Mouse (Mus musculus) adrenal gland (tissue): ENCODE data around the gene Anapc15.

Experiments
- intact Hi-C: fragments of 180-260 bp; cut with DNase I; formaldehyde crosslinking; loops from one replicate; pipeline ENCODE4 v1.15.1; 2025
- long read RNA-seq, 2 experiments: library from polyadenylated mRNA; unstranded; transcript quantifications; one replicate each; pipeline ENCODE4 v2.0.0; 2020; ENCODE audit warnings: borderline replicate concordance in 1 of 2; ENCODE audit not compliant: insufficient replicate concordance in 1 of 2

The Anapc15 gene
- long read RNA-seq, experiment 1, transcript Anapc15-210 (6 exons, 3,103 nt) = major isoform, 6 of 11 reads
- long read RNA-seq, experiment 1, partial matches to known transcripts = 0 of 11 reads
- long read RNA-seq, experiment 1, other reads (novel, unspliced or antisense) = 3 of 11 reads
- long read RNA-seq, experiment 2, partial matches to known transcripts = 0 of 6 reads
- long read RNA-seq, experiment 2, other reads (novel, unspliced or antisense) = 4 of 6 reads

GRCm38 (mm10) chr7:101863415-101863814 is at the start of gene Anapc15:
Anapc15 (plus strand) TSS chr7:101863715.
- intact Hi-C loops = no loop called here

GRCm38 (mm10) chr7:101817861-101818401 is 45.6 kb upstream of the Anapc15 start, which contains the start of gene Phox2a:
Phox2a (plus strand) TSS chr7:101818313.
- intact Hi-C loops = no loop called here

GRCm38 (mm10) chr7:101820295-101821030 is 43.1 kb upstream of the Anapc15 start:
- intact Hi-C loops = loop anchor here (5.0 kb wide), 1 partner anchor 143 kb away; no protein-coding TSS in a partner anchor

GRCm38 (mm10) chr7:101821571-101822501 is 41.7 kb upstream of the Anapc15 start:
- intact Hi-C loops = loop anchor here (5.0 kb wide), 1 partner anchor 145 kb away; no protein-coding TSS in a partner anchor

DNA sequence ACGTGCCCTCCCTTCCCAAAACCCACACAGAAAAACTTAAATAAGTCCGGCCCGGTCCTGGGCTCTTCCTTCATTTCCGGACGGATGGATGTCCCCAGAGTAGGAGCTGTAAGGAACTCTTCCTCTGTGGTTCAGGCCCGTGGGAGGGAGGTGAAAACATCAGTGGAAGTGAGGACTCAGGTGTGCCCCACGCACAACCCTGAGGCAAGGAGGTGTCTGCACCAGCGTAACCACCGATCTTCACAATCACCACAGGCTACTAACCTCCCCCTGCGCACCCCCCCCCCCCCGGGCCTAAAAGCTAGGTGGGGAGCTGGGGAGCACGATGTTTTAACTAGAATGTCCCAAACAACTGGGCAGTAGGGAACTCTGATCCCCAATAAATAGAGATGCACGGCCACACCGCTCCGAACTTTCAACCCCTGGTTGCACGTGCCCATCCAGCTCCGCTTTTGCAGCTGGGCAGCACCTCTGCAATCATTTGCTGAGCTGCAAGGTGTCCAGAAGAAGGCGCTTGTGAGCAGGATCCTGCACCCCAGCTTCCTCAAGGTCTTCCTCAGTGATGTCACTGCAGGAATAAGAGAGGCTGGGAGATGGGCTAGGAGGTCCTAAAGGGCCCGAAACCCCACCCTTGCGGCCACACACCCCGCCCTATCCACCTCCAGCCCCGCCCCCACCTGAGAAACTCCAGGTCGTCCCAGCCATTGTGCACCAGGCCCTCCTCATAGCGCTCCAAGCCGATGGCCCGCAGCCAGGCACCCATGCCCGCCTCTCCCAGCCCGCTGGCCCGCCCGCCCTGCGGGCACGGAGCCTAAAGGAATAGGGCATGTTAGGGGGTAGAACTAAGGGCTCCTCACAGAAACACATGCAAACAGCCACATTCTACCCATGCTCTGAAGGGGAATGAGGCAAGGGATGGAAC is 40.4 kb upstream of the Anapc15 start:
- intact Hi-C loops = loop anchor here (5.0 kb wide), 1 partner anchor 146 kb away; no protein-coding TSS in a partner anchor

DNA sequence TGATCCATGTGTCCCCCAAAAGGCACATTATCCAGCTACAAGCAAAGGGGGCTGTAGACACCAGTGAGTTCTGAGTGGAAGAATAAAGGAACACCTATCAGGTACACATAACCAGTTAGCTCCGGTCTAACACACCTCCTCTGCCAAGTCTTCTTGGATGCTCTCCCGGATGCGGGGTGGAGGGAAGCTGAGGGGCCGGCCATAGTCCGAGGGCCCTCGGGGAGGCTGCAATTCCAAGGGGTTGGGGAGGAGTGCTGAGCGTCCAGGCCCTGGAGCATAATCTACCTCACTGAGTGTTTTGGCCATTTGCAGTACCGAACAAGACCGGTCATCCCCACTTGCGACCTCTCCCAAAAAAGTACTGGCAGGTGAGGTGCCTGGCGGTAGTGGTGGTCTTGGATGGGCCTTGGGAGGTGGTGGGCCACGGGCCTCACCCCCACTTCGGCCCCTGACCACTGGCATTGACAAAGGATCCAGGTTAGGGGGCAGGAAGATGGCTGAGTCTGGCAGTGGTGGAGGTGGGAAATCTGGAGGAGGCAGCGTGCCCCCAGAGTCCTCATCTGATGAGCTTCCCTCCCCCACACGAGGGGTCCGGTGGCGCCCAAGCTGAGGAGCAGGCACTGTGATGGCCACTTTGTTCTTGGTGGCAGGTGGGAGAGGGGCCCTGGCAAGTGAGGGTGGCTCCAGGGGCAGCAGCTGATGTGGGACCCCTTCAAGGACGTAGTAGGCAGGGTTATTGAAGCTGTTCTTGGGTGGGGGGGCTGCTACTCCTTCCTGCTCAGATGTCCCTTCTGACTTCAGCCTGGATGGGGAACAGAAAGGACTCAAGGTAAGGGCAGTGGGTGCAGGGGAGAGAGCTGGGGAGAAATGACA is 39.5 kb upstream of the Anapc15 start:
- intact Hi-C loops = loop anchor here (5.0 kb wide), 1 partner anchor 147 kb away; no protein-coding TSS in a partner anchor

DNA sequence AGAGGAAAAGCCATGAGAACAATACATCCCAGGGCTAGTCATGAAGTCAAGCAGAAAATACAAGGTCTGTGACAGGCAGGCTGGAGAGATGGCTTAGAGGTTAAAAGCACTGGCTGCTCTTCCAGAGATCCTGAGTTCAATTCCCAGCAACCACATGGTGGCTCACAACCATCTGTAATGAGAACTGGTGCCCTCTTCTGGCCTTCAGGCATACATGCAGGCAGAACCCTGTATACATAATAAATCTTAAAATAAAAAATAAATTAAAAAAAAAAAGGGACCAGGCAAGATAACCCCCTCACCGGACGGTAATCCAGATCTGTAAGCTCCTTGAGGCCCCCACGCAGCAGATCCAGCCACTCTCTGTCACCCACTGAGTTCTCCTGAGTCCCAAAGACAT is 33.1 kb upstream of the Anapc15 start:
- intact Hi-C loops = no loop called here

DNA sequence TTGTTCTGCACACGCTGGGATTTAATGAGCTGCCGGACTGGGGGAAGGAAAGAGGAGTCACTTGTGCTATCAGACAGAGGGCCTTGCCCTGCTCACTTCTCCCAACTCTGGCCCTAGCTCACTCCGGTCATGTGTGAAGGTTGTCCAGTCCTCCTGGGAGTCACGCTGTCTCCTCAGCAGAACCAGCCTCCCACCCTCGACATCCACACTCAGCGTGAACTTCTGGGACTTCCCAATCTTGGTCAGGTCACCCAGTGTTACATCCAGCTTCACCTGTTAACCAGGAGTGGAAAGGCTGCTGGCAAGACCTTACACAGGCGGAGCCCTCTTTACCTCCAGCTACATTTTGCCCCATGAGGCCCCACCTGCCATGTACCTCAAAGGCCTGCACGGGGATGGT is 32.1 kb upstream of the Anapc15 start:
- intact Hi-C loops = no loop called here

DNA sequence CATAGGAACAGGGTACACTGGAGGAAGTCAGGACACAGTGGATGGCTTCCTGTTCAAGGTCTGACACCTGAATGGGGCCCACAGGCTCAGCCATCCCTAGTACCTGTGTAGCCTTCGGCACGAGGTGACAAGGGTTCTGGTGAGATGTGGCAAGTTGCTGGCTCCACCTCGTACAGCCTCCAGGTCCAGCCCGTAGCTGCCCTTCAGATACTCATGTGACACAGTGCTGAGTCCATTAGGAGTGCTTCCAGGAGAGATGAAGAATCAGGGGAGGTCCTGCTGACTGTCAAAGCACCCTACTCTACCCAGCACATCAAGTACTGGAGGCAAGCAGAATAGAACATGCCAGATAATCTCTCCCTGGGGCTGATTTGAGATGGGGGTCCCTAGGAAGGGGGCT is 31.1 kb upstream of the Anapc15 start:
- intact Hi-C loops = no loop called here

- intact Hi-C loops = no loop called here
Measured at GRCm38 (mm10) chr7:101833352-101833751, 30.2 kb upstream of the Anapc15 start.

DNA sequence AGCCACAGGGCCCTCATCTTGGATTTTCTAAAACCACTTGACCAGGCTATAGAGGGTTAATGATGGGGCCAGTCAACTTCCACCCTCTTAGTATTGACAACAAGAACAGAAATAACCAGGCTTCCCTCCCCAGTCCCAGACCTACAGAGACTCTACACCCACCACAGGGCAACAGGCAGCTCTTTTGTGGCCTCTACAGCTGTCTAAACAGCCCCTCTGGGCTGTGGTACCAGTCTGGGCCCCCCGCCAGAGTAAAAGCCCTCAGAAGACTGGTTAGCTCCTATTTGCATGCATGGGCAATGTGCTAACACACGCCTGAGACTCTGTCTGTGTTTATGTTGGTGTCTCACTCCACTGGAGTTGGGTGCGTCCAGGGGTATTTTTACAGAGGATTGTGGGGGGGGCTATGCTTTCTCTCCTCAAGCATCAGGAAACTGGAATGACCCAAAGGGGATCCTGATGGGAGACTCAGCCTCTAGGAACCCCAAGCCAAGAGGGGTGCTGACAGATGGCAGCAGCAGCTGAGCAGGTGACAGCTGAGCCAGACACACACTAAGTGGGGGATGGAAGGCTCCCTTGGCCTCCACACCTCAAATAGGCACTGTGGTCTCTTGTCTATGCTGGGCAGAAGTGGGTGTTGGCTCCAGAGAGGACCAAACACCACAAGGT is 29.5 kb upstream of the Anapc15 start:
- intact Hi-C loops = no loop called here

- intact Hi-C loops = loop anchor here (5.0 kb wide), 2 partner anchors 62 to 158 kb away; no protein-coding TSS in a partner anchor
Measured at GRCm38 (mm10) chr7:101834903-101835302, 28.6 kb upstream of the Anapc15 start.

GRCm38 (mm10) chr7:101835457-101836109 is 27.9 kb upstream of the Anapc15 start:
- intact Hi-C loops = loop anchor here (5.0 kb wide), 2 partner anchors 62 to 158 kb away; no protein-coding TSS in a partner anchor

- intact Hi-C loops = loop anchor here (5.0 kb wide), 2 partner anchors 61 to 159 kb away; no protein-coding TSS in a partner anchor
Measured at GRCm38 (mm10) chr7:101836271-101837153, 27.0 kb upstream of the Anapc15 start.

DNA sequence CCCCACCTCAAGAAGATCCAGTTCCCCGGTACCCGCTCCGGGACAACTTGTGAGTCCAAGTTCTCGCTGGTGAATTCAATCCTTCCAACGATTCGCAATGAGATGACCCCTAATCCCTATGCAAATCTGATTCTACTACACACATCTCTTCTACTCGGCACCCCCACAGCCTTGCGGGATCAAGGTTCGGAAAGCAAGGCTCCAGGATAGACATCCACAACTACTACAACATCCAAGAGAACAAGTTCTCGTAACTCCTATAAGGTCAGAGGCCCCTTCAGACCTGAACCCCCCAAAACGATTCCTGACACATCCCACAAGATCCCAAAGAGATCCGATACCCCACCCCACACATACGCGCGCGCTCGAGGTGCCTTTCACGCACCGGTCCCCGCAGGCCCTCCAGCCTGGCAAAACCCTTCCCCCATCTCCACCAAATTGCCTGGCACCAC is 26.3 kb upstream of the Anapc15 start:
- intact Hi-C loops = loop anchor here (5.0 kb wide), 2 partner anchors 60 to 160 kb away; no protein-coding TSS in a partner anchor
